Mouse (Mus musculus) heart, adult 2 months (tissue): Measurements from ENCODE around the gene Agmat.

Source experiments
- CTCF ChIP-seq: fragments of 200-600 bp; IDR thresholded peaks from 2 replicates; pipeline ENCODE4 v1.8.1; 2022; ENCODE audit warnings: antibody characterized with exemption, mild to moderate bottlenecking, moderate library complexity
- EP300 ChIP-seq: fragments of 200-500 bp; IDR thresholded peaks from 2 replicates; pipeline ENCODE4 v1.6.1; 2011; ENCODE audit warnings: low read depth, low read length, control low read depth; ENCODE audit not compliant: insufficient read depth
- POLR2A ChIP-seq: fragments of 200-500 bp; IDR thresholded peaks from 2 replicates; pipeline ENCODE4 v1.6.1; 2011; ENCODE audit warnings: mild to moderate bottlenecking, low read depth, low read length, control low read depth; ENCODE audit not compliant: insufficient read depth

DNA sequence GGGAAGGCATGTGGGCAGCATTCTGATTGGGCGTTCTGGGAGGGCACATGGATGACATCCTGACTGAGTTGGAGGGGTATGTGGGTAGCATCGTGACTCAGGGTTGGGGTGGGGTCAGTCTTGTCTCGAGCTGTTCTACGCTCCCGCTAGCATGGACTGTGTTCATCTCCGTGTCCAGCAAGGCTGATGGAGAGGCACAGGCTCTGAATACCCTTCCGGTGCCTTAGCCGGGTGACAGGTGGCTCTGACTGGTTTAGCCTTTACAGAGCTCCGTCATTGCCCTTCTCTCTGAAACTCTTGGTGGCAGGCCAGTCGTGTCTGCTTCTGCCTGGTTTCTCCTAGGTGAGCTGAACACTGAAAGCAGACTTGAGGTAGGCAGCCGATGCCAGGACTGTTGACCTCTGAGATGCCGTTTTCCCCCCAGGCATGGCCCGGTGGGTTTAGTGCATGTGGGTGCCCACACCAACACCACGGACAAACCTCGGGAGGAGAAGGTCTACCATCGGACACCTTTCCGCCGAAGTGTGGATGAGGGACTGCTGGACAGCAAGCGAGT is 9.0 kb downstream of the Agmat start:
- TF ChIP-seq EP300 (no peak), POLR2A (no peak), CTCF (no peak)
